Mouse (Mus musculus): ENCODE data around the gene Best1.
A peak's percentile ranks its signal among the peaks of the same experiment; 100 is the strongest.

Gene Best1

DNA sequence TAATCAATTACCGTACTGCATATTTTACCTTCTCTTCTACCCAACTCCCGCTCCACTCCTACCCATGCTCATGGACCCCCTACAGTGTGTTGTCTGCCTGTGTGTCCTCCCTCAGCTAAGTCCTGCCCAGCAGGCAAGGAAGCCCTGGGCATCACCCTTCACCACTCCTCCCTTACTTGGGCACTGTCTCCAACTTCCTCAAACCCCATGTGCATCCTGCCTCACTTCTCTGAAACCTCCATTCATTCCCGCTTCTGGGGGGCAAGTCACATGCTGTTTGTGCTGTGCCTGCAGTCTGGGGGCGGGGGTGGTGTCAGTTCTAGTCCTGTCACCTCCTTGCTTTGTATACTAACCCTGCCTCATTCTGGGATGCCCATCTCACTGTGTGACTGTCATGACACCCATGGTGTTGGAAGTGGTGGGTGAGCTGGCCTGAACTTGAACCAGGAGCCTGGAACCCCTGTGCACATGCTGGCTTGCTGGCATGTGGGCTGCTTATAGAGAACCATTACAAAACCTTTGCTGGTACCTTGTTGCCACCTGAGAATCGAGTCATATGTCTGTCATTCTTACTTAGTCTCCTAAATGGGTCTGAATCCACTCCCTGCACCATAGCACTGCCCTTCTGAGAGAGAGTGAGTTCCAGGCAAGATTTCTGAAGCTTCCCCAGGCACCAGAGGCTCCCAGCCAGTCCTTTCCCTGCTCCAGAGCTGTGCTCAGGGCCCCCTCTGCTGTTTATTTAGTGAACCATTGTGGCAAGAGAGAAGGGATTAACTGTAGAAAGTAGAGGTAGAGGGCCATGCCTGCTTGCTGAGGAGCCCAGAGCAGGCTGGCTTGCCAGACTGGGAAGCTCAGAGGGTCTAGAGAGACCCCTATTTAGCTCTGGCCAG is 21.2 kb upstream of the Best1 start:
- no peak for DNase-seq (ENCODE audit: low spot score in 2 of 2)

DNA sequence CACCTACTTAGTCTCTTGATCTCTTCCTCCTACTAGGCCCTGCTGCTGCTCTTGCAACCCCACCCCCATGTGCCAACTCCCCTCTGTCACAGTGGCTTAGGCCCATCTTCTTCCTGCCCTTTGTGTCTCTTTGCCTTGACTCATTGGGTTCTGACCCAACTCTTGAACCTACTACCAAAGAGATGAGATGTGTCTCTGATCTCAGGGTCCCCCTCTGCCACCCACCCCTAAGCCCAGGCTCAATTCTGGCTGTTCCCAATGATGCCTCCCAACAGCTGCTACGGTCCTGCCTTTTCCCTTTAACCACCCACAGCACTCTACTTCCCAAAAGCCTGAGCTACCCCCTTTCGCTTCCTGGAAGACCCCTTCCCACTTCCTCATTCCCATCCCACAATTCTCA is 20.5 kb upstream of the Best1 start:
- no peak for DNase-seq (ENCODE audit: low spot score in 2 of 2)

GRCm38 (mm10) chr19:10019214-10019760 is 17.9 kb upstream of the Best1 start:
- DNase-seq (ENCODE audit: low spot score in 2 of 2): no peak

- no peak for DNase-seq (ENCODE audit: low spot score in 2 of 2)
These were observed 17.0 kb upstream of the Best1 start for GRCm38 (mm10) chr19:10018527-10018818.

DNA sequence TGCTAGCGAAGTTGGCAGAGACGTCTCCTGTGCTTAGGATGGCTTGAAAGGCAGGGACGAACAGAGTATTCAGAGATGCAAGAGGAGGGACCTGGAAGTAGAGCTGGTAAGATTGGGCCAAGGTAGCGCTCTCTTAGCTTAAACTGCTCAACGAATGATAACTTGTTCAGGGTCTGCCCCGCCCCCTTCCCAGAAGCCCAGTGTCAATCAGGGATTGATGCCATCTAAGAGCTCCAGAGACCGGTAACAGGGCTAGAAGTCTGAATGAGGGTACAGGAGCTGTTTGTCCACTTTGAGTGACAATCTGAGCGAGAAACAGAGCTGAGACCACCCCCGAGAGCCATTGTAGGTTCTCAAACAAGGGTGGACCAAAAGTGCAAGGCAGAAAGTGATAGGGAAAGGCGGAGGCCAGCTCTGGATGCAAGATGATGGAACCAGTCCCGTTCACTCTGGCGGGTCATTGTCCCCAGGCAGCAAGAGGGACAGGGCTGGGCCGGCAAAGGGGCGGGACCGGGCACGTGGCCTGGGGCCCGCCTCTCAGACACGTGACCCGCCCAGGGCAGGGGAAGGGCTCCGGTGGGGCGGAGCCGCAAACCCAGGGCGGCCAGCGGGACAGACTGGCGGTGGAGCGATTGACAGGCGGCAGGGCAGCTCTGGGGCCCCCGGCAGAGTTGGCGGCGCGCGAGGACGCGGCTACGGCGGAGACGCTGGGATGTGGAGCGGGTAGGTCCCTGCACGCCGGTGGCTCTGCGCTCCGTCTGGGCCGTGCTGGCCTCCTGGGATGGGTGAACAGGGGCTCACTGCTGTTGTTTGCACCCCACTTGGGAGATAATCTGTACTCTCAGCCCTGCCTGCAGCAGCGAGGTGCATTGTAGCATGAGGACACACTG is 16.4 kb upstream of the Best1 start:
- DNase-seq (ENCODE audit: low spot score in 2 of 2): peak; percentile 21 to 30

- no peak for DNase-seq (ENCODE audit: low spot score in 2 of 2)
These were observed 14.7 kb upstream of the Best1 start for GRCm38 (mm10) chr19:10016151-10016550.

- DNase-seq (ENCODE audit: low spot score in 2 of 2): no peak
These were observed 14.0 kb upstream of the Best1 start for GRCm38 (mm10) chr19:10015442-10015841.

- no peak for DNase-seq (ENCODE audit: low spot score in 2 of 2)
These were observed 13.4 kb upstream of the Best1 start for GRCm38 (mm10) chr19:10014824-10015223.

- no peak for DNase-seq (ENCODE audit: low spot score in 2 of 2)
These were observed 12.5 kb upstream of the Best1 start for GRCm38 (mm10) chr19:10013913-10014312.

GRCm38 (mm10) chr19:10013348-10013747 is 11.9 kb upstream of the Best1 start:
- DNase-seq (ENCODE audit: low spot score in 2 of 2): no peak

DNA sequence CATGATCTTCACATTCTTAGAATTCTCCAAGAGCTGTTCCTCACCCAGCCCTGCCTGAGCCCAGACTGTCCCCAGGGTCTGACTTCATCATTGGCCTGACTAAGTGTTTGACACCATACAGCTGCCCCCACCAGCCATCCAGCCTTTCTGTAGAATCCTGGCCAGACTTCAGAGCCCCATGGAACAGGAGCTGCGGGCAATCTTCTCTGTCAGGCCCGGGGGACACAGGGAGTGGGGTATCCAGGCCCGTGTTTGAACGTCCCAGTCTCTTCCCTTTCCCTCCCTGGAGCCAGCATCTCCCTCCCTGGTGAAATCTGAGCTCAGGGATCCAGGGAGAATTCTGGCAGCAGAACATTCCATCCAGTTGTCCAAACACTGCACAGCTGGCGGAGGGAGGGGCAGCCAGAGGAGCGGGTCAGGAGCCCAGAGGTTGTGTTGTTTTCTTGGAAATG is 11.4 kb upstream of the Best1 start:
- DNase-seq (ENCODE audit: low spot score in 2 of 2): no peak

GRCm38 (mm10) chr19:10011408-10011807 is 10.0 kb upstream of the Best1 start:
- no peak for DNase-seq (ENCODE audit: low spot score in 2 of 2)

- no peak for DNase-seq (ENCODE audit: low spot score in 2 of 2)
These were observed 2.3 kb upstream of the Best1 start for GRCm38 (mm10) chr19:10003696-10004095.

- no peak for DNase-seq (ENCODE audit: low spot score in 2 of 2)
These were observed 1.1 kb downstream of the Best1 start for GRCm38 (mm10) chr19:10000330-10000729.

DNA sequence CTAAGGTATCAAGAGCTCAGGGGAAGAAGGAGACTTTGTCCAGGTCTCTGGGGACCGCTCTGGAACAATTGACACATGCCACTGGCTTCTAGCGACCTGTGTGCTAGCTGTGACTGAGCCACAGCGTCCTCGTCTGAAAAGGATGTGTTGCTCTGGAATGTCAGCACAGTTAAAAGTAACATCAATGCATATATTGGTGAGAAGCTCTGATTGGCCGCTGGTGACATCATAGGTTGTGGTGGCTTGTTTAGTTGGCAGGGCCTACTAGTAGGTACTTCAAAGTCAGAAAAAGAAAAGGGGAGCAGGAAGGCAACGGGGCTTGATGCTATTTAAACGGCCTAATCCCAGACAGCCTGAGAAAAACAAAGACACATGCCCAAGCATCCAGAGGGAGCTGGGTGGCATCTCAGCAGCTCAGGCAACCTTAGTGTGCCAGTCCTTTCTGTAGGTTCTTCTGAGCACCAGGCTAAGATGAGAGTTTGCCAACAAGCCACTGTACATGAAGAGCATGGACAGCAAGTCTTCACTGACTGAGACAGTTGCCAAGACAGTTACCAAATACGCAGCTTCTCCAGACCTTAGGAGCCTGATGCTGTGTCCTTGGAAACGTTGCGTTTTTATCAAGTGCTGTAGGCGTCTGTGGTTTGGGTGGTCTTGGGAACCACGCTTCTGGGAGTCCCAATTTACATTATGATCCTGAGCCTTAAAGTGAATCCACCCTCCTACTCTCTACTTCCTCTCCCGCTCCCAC is 2.5 kb downstream of the Best1 start:
- no peak for DNase-seq (ENCODE audit: low spot score in 2 of 2)

GRCm38 (mm10) chr19:9998063-9998416 is 3.4 kb downstream of the Best1 start:
- DNase-seq (ENCODE audit: low spot score in 2 of 2): no peak

DNA sequence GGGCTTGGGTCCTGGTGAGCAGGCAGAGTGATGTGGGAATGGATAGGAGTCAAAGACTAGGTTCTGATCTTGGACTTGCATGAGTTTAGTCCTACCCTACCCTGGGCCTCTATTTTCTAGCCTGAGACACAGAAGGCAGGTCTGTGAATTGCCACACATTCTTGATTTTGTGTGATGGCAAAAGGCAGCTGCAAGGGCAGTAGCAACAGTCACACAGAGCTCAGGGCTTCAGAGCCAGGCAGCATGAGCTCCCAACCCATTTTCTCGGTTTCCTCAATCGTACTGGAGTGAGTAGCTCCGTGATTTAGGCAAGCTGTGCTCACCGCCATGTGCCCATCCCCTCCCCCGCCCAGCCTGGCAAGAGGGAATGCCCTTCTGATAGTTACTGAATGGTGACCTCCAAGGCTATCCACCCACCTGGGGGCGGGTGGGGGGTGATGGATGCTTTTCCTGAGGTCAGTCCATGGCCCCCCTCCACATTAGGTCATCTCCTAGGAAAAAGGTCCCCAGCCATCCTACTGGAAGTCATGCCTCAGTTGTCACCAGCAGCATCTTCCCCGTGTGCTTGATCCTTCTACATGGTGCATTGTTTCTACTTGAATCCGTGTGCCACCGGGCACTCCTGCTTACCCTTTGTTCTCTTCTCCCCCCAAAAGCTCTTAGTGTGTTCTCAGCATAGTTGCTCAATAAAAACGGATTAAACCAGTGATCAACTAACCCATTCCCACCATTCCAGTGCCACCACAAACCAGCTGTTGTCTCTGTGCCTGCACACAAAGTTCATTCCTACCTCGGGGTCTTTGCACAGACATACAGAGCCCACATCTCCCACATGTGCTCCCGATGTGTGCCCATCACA is 4.0 kb downstream of the Best1 start:
- no peak for DNase-seq (ENCODE audit: low spot score in 2 of 2)

GRCm38 (mm10) chr19:9993036-9993656 is 8.3 kb downstream of the Best1 start:
- peak; percentile 74 to 90 for DNase-seq (ENCODE audit: low spot score in 2 of 2)

DNA sequence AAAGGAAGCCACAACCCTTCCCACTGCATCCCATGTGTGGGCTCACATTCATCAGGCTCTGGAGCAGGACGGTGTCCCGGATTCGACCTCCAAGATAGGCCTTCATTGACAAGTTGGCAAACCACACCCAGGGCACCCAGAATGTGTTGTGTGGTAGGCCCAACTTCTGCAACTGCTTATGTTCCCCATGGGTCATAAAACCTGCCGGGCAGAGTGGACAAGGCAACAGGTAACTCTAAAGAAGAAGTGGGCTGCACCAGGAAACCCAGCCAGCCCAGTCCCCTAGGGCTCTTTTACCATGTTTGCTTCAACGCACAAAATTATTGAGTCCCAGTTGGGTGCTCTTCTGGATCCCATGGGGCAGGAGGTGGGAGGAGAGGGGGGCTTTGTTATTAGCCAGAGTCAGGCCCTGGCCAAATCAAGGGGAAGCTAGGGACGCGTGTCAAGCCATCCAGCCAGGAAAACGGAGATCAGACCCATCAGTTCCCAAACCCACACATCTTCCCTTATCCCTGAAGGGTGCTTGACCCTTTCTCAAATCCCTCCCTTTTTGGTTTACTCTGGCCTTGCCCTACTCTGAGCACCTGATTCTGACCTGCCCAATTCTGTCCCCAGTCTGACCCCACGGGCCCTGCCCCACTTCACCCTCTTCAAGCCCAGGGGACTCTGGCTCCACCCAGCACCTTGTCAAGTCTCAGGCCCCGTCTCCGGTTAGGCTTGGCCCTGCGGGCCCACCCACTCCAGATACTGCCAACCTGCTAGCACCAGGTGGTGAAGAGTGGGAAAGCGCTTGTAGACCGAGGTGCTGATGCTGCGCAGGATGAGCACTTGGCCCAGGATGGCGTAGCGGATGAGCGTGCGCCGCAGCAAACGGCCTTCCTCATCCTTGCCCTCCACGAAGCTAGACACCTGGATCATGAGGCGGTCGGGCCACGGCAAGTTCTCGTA is 9.1 kb downstream of the Best1 start:
- DNase-seq (ENCODE audit: low spot score in 2 of 2): no peak

Data from thymus, postnatal 10 days (tissue).